Mouse (Mus musculus) lung, postnatal 0 days (tissue): ENCODE measurements at regions not wholly inside any gene's neighbourhood (a gene's known extent, or its start where the extent isn't known, plus 50 kb on each side); places are given as distances from the start of the nearest gene placed in this dataset.

Source experiments
- ATAC-seq: fragments of 200-750 bp; cut with Nextera tagmentation; 2 replicates; pipeline ENCODE4 v1.8.0; 2017; ENCODE audit warnings: moderate library complexity
- DNase-seq: peaks from one replicate; pipeline ENCODE4 v3.0.0-alpha.2; 2016; ENCODE audit warnings: low spot score
- H3K27ac ChIP-seq: fragments of 300-500 bp; sonication (generic); 2 replicates; pipeline ENCODE4 v1.5.1; 2014; ENCODE audit warnings: antibody characterized with exemption, mild to moderate bottlenecking, low read length, mixed read lengths
- H3K27me3 ChIP-seq: fragments of 300-500 bp; sonication (generic); replicated peaks from 2 replicates; pipeline ENCODE4 v1.6.1; 2014; ENCODE audit warnings: low read length, mixed read lengths; ENCODE audit not compliant: insufficient read depth
- H3K36me3 ChIP-seq: fragments of 300-500 bp; sonication (generic); 2 replicates; pipeline ENCODE4 v1.6.1; 2014; ENCODE audit warnings: low read length, mixed read lengths; ENCODE audit not compliant: insufficient read depth
- H3K4me1 ChIP-seq: fragments of 300-500 bp; sonication (generic); 2 replicates; pipeline ENCODE4 v1.6.1; 2014; ENCODE audit warnings: antibody characterized with exemption, low read depth, low read length, mixed read lengths; ENCODE audit not compliant: insufficient read depth
- H3K4me2 ChIP-seq: fragments of 300-500 bp; sonication (generic); replicated peaks from 2 replicates; pipeline ENCODE4 v1.6.1; 2014; ENCODE audit warnings: low read depth, mild to moderate bottlenecking, low read length, moderate library complexity, mixed read lengths
- H3K4me3 ChIP-seq: fragments of 300-500 bp; sonication (generic); 2 replicates; pipeline ENCODE4 v1.5.1; 2014; ENCODE audit warnings: low read depth, low read length
- H3K9ac ChIP-seq: fragments of 300-500 bp; sonication (generic); replicated peaks from 2 replicates; pipeline ENCODE4 v1.6.1; 2014; ENCODE audit warnings: low read depth, mild to moderate bottlenecking
- H3K9me3 ChIP-seq: fragments of 300-500 bp; sonication (generic); 2 replicates; pipeline ENCODE4 v1.6.1; 2016; ENCODE audit warnings: low read length, mixed read lengths
- CTCF ChIP-seq: IDR thresholded peaks from 2 replicates; pipeline ENCODE4 v1.5.1; 2016; ENCODE audit warnings: antibody characterized with exemption, mild to moderate bottlenecking
- EP300 ChIP-seq: IDR thresholded peaks from 2 replicates; pipeline ENCODE4 v1.6.1; 2016; ENCODE audit warnings: antibody characterized with exemption, mild to moderate bottlenecking, control low read depth
- WGBS: fragments of 180-500 bp; shearing (Covaris S2); extraction: QIAGEN DNeasy Blood & Tissue Kit; methylation state at CpG from one replicate; pipeline ENCODE4 v1.1.7; 2014; 5-methylcytosine and 5-hydroxymethylcytosine counted together

GRCm38 (mm10) chr13:97688310-97688886, 72.0 kb downstream of the Gm10260 start:
- ATAC-seq: no peak
- WGBS: 53% methylated on average over 12 of the region's 12 CpGs

GRCm38 (mm10) chr13:97683836-97684235, 76.6 kb downstream of the Gm10260 start:
- no peaks in the 10 kb centered on the region for H3K4me1 ChIP-seq
- DNase-seq: no peak
- H3K27ac ChIP-seq: no peak overlapping the region
- no peak for TF ChIP-seq EP300
- TF ChIP-seq CTCF: no peak
- WGBS: 90% methylated on average over 6 of the region's 6 CpGs
- H3K9me3 ChIP-seq: no peaks in the 10 kb centered on the region
- no peak overlapping the region for H3K4me2 ChIP-seq
- H3K27me3 ChIP-seq: no peaks in the 10 kb centered on the region
- no peak overlapping the region for H3K4me3 ChIP-seq
- ATAC-seq: no peak
- H3K9ac ChIP-seq: no peak overlapping the region
- no peaks in the 10 kb centered on the region for H3K36me3 ChIP-seq

More at GRCm38 (mm10) chr13:97688310-97688886, 72.0 kb downstream of the Gm10260 start:
- no peak overlapping the region for H3K4me3 ChIP-seq
- H3K4me1 ChIP-seq: no peaks in the 10 kb centered on the region
- no peak overlapping the region for H3K27ac ChIP-seq
- no peak overlapping the region for H3K4me2 ChIP-seq
- H3K9ac ChIP-seq: no peak overlapping the region
- no peaks in the 10 kb centered on the region for H3K9me3 ChIP-seq
- no peaks in the 10 kb centered on the region for H3K27me3 ChIP-seq
- TF ChIP-seq EP300 (no peak), CTCF (no peak)
- H3K36me3 ChIP-seq: no peaks in the 10 kb centered on the region
- no peak for DNase-seq

- no peaks in the 10 kb centered on the region for H3K9me3 ChIP-seq
- no peak overlapping the region for H3K4me2 ChIP-seq
- H3K4me3 ChIP-seq: no peak overlapping the region
- ATAC-seq (no peak), DNase-seq (no peak)
- no peak overlapping the region for H3K9ac ChIP-seq
- H3K4me1 ChIP-seq: no peaks in the 10 kb centered on the region; the same call in 1 of the 2 replicates
- WGBS: 44% methylated on average over 6 of the region's 6 CpGs
- TF ChIP-seq CTCF (no peak), EP300 (no peak)
- H3K36me3 ChIP-seq: no peaks in the 10 kb centered on the region
- H3K27me3 ChIP-seq: no peaks in the 10 kb centered on the region
- H3K27ac ChIP-seq: no peak overlapping the region
Measured at GRCm38 (mm10) chr13:97681228-97681987, 79.0 kb downstream of the Gm10260 start.

GRCm38 (mm10) chr13:97680283-97680896, 80.0 kb downstream of the Gm10260 start:
- no peak overlapping the region for H3K9ac ChIP-seq
- no peak overlapping the region for H3K27ac ChIP-seq
- TF ChIP-seq EP300 (no peak), CTCF (no peak)
- H3K4me1 ChIP-seq: no peaks in the 10 kb centered on the region; the same call in 1 of the 2 replicates
- DNase-seq (no peak), ATAC-seq (no peak)
- no peaks in the 10 kb centered on the region for H3K27me3 ChIP-seq
- no peak overlapping the region for H3K4me3 ChIP-seq
- H3K36me3 ChIP-seq: no peaks in the 10 kb centered on the region
- WGBS: 69% methylated on average over 5 of the region's 5 CpGs
- H3K4me2 ChIP-seq: no peak overlapping the region
- no peaks in the 10 kb centered on the region for H3K9me3 ChIP-seq

GRCm38 (mm10) chr13:97678991-97679390, 81.4 kb downstream of the Gm10260 start:
- ATAC-seq: no peak
- TF ChIP-seq CTCF (no peak), EP300 (no peak)
- 90% methylated on average over 5 of the region's 5 CpGs for WGBS

GRCm38 (mm10) chr13:97676536-97677048, 83.8 kb downstream of the Gm10260 start:
- Histone ChIP-seq H3K9ac (no peak overlapping the region), H3K4me1 (no peaks in the 10 kb centered on the region; the same call in 1 of the 2 replicates), H3K4me3 (no peak overlapping the region), H3K36me3 (no peaks in the 10 kb centered on the region), H3K4me2 (no peak overlapping the region), H3K27ac (no peak overlapping the region), H3K9me3 (no peaks in the 10 kb centered on the region), H3K27me3 (no peaks in the 10 kb centered on the region)
- 30% methylated on average over 8 of the region's 8 CpGs for WGBS
- TF ChIP-seq CTCF (no peak), EP300 (no peak)
- DNase-seq (no peak), ATAC-seq (no peak)

More at GRCm38 (mm10) chr13:97678991-97679390, 81.4 kb downstream of the Gm10260 start:
- H3K36me3 ChIP-seq: no peaks in the 10 kb centered on the region
- H3K4me3 ChIP-seq: no peak overlapping the region
- H3K4me1 ChIP-seq: no peaks in the 10 kb centered on the region; the same call in 1 of the 2 replicates
- H3K27me3 ChIP-seq: no peaks in the 10 kb centered on the region
- no peak overlapping the region for H3K9ac ChIP-seq
- no peak for DNase-seq
- H3K9me3 ChIP-seq: no peaks in the 10 kb centered on the region
- H3K27ac ChIP-seq: no peak overlapping the region
- H3K4me2 ChIP-seq: no peak overlapping the region
